Mouse (Mus musculus) MN1 (cell line): ENCODE data around the gene Mall.

Experiments used
- DNase-seq: peaks from one replicate; pipeline ENCODE4 v3.0.0-alpha.2; 2016; ENCODE audit warnings: low spot score

Mall gene

GRCm38 (mm10) chr2:127729671-127730070 lies at the start of gene Mall:
Gene Mall (minus strand): TSS chr2:127729932.
- DNase-seq = no peak

GRCm38 (mm10) chr2:127778451-127778850 lies 48.7 kb upstream of the Mall start:
- no peak for DNase-seq

GRCm38 (mm10) chr2:127775013-127775412 lies 45.3 kb upstream of the Mall start:
- DNase-seq = no peak

- no peak for DNase-seq
Observed at GRCm38 (mm10) chr2:127774578-127774941, 44.8 kb upstream of the Mall start.

GRCm38 (mm10) chr2:127773938-127774577 lies 44.3 kb upstream of the Mall start:
- DNase-seq = no peak

GRCm38 (mm10) chr2:127761587-127761986 lies 31.9 kb upstream of the Mall start:
- no peak for DNase-seq

- no peak for DNase-seq
Observed at GRCm38 (mm10) chr2:127760429-127761000, 30.8 kb upstream of the Mall start.

GRCm38 (mm10) chr2:127760014-127760413 lies 30.3 kb upstream of the Mall start:
- DNase-seq = no peak

GRCm38 (mm10) chr2:127759157-127759880 lies 29.6 kb upstream of the Mall start:
- no peak for DNase-seq

GRCm38 (mm10) chr2:127757171-127757570 lies 27.4 kb upstream of the Mall start:
- no peak for DNase-seq

- no peak for DNase-seq
Observed at GRCm38 (mm10) chr2:127754113-127754512, 24.4 kb upstream of the Mall start.

- DNase-seq = no peak
Observed at GRCm38 (mm10) chr2:127751849-127752610, 22.3 kb upstream of the Mall start.

GRCm38 (mm10) chr2:127749376-127749775 lies 19.6 kb upstream of the Mall start:
- DNase-seq = peak; percentile 14

GRCm38 (mm10) chr2:127748316-127748715 lies 18.6 kb upstream of the Mall start:
- DNase-seq = no peak

GRCm38 (mm10) chr2:127742637-127743036 lies 12.9 kb upstream of the Mall start:
- no peak for DNase-seq

- no peak for DNase-seq
Observed at GRCm38 (mm10) chr2:127740756-127741519, 11.2 kb upstream of the Mall start.

GRCm38 (mm10) chr2:127737885-127738284 lies 8.2 kb upstream of the Mall start:
- no peak for DNase-seq

- DNase-seq = no peak
Observed at GRCm38 (mm10) chr2:127736631-127737209, 7.0 kb upstream of the Mall start.

- no peak for DNase-seq
Observed at GRCm38 (mm10) chr2:127735512-127736145, 5.9 kb upstream of the Mall start.

- no peak for DNase-seq
Observed at GRCm38 (mm10) chr2:127734889-127735288, 5.2 kb upstream of the Mall start.
